Mouse (Mus musculus) right cerebral cortex, postnatal 25 days (tissue): Measurements from ENCODE around the gene Cadm2.

Experiments used
- DNase-seq: peaks from one replicate; pipeline ENCODE4 v3.0.0; 2022

Cadm2 gene

DNA sequence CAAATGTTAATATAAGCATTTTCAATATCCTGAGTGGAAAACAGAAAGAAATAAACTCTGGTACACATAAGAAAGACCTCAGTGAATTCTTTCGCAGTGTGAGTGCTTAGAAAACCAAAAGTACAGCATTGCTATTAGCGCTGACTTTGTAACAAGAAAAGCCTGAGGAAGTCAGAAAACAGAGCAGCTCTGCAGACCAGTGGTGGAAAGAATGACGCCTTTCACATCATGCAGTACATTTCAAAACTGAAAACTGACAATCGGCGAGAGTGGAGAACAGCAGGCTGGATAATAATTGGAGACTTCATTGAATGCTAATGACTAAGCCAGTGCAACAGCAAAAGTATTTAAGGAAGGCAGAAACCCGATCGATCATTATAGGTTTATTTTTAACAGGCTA is 138.2 kb downstream of the Cadm2 start:
- no peak for DNase-seq

DNA sequence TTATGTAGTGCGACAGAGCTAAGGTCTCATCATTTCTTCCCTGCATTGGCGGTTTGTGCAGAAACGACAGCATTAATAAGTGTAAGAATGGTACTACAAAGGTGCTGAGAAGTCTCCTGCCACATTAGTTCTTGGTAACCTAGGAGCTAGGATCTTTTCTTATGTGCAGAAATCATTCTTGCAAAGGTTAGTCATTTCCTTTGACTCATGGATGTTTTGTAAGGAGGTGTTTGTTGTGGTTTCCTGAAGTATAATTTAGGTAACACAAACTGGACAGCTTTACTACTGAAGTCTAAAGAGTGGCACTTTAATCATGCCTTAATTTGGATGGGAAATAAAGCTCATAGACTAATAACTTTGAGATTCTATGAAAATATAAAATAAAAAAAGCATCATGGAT is 153.7 kb downstream of the Cadm2 start:
- no peak for DNase-seq

GRCm38 (mm10) chr16:67436301-67436700 is 184.4 kb downstream of the Cadm2 start:
- no peak for DNase-seq

DNA sequence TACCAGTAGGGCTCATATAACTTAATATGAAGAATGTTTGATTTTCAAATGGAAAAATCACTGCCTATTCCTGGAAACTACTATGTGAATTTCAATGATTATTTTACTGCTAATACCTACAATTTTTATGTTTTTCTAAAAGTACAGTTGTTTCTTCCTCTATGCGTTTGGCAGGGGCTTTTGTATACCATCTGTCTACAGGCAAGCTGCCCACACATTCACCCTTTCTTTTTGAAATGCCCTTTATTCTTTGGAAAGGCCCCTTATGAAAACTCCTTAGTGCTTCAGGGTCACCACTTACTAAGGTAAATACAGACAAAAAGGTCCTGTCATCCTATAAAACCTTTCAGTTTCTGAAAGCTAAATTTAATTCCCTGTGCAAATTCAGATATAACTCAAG is 195.3 kb downstream of the Cadm2 start:
- DNase-seq: no peak

- DNase-seq: no peak
These were observed 209.8 kb downstream of the Cadm2 start for GRCm38 (mm10) chr16:67410926-67411325.

- DNase-seq: no peak
These were observed 210.2 kb downstream of the Cadm2 start for GRCm38 (mm10) chr16:67410482-67410881.

DNA sequence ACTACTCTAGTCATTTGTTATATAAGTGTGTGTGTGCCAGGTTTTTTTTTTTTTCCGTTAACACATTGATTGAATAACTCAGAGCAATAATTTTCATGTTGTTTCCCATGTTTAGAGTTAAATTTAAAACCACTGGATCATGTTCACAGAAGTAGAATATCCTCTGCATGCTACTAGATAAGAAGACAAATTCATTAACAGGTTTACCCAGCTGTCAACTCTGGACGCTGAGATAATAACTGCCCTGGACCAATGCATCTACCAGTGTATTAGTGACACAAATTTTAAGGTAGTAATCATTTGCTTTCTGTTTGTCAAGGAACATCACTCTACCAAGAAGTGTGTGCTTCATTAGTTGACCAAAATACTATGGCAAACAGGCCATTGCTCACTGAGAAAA is 253.0 kb downstream of the Cadm2 start:
- DNase-seq: no peak

DNA sequence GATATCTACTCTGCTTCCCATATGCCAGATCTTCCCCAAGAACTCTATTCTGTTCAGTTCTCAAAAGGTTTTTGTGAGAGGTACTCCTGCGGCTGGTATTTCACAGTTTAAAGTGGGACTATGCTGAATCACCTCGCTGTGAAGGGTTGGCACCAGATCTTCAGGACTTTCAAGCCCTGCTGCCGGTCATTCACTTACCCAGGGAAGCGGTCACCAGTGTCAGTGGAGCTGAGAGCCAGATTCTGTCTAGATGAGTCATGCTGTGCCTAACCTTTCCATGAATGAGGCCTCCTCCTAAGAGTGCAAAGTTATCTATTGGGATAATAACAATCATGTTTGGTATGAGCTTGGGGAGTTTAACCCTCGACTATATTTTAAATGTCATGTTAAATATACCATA is 272.7 kb downstream of the Cadm2 start:
- DNase-seq: no peak

DNA sequence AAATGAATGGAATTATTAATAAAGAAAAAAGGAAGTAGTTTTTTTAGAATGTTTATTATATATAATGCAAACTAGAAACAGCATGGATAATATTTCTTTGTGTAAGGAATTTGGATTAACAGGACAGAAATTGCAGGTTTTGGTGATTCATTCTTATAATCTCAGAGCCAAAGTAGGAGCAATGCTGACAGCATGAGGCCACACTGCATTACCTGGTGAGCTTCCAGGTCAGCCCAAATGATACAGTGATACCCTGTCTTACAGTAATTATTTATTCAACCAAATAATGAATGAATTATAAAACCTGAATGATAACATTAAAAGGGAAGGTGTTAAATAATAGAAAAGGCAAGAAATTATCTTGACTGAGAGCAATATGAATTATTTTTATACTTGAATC is 273.1 kb downstream of the Cadm2 start:
- DNase-seq: no peak

DNA sequence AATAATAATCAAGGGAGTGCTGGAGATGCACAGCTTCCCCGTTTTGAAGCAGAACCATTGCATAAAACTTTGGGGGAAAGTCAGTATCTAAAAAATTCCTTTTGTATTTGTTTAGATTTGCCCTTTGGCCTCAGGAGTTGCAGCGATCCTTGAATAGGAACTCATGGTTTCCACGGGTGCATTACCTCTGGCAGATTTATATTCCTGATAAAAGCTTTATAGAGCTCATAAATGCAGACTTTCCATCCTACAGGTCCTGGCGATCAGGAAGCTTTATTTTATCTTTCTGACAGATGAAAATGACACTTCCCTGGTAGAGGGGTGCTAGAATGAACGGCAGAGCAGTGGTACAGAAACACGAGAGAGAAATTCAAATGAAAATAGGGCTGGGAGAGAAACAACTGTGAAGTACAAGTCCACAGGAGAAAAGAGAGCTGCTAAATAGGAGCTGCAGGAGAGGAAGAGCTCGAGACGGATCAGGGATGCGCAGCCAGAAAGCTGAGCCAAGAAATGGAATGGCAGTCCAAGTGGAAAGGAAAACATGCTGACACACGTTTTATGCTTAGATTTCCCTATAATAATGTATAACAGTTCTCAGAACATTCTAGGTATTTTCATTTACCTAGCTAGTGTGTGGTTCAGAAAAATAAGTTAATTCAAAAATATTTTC is 274.0 kb downstream of the Cadm2 start:
- DNase-seq: no peak

DNA sequence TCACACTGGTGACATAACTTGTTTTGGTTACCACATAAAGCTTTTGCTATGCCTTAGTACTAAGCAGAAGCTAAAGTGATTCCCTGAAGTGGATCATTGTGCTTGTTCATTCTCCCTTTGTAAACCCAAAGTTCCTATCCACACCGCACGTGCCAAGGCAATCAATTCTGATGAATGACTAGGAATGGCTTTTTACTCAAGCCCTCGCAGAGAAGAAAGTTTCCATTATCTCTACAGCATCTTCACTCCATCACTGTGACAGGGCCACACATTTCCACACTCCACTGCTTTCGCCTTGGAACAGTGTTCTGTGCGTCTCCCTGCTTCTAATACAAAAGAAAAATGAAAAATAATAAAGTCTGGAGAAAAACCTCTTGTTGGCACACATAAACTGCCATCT is 276.5 kb downstream of the Cadm2 start:
- DNase-seq: no peak

GRCm38 (mm10) chr16:67311033-67311432 is 309.7 kb downstream of the Cadm2 start:
- no peak for DNase-seq

DNA sequence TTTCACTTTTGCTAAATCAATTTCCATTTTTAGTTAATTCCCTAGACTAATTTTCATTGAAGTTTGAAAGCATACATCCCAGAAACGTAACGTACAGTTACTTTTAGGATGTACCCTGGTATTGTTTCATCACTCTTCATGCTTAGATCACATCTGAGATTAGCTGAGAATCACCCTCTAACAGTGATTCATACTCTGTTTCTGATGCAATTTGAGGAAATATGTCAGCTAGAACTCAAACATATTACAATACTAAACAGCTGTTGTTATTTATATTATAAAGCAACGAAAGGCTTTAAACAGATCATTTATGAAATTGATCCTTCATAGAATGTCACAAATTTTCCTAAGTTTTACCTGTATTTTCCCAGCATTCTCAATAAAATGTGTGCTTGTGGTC is 336.0 kb downstream of the Cadm2 start:
- DNase-seq: no peak

DNA sequence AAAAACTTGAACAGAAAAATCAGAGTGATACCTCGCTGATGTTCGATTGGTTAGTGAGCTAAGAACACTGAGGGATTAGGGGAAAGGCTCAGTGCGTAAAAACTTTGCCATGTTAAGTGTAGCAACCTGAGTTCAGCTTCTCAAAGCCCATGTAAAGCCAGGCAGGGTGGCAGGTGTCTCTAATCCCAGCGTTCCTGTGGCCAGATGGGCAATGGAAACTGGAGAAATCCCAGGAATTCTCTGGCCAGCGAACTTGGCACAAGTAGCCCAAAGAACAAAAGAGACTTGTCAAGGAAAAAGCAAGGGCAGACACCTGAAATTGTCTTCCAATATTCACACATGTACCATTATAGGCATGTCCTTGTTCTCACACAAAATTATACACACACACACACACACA is 377.1 kb downstream of the Cadm2 start:
- DNase-seq: no peak

- DNase-seq: no peak
These were observed 385.8 kb downstream of the Cadm2 start for GRCm38 (mm10) chr16:67234862-67235261.

DNA sequence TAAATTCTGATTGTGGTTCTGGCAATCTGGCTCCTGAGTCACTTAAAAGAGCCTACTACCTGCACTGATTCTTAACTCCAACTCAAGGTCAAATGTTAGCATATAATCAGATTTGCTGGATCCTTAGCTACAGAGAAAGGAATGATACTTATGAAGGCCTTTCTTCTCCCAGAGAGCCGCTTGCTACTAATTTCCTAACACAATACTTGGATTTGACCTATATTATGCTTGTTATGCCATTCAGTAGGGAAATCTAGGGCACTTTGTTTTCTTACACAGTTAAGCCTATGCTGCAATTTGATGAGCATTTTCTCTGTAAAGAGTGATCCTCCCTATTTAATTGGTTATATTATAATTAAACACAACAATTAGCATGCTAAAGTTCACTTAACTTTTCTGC is 394.0 kb downstream of the Cadm2 start:
- no peak for DNase-seq

- DNase-seq: no peak
These were observed 417.4 kb downstream of the Cadm2 start for GRCm38 (mm10) chr16:67203329-67203728.

GRCm38 (mm10) chr16:67192852-67193415 is 427.8 kb downstream of the Cadm2 start:
- no peak for DNase-seq

DNA sequence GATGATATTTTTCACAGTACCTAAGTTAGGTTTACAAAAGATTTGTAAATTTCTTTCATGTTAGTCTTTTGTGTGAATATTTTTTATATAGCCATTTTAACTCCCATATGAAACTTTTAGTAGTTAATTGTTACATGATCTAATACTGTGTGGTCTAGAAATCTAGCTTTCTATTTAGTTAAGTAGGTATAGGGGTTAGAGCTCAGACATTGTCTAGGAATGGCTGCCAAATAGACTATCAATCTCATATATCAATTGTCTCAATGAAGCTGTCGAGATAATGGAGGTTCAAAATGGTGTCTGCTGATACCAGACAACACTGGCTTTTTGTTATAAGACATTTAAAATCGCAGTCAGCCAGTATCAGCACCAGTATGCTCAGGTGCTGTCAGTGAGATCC is 428.3 kb downstream of the Cadm2 start:
- DNase-seq: no peak

DNA sequence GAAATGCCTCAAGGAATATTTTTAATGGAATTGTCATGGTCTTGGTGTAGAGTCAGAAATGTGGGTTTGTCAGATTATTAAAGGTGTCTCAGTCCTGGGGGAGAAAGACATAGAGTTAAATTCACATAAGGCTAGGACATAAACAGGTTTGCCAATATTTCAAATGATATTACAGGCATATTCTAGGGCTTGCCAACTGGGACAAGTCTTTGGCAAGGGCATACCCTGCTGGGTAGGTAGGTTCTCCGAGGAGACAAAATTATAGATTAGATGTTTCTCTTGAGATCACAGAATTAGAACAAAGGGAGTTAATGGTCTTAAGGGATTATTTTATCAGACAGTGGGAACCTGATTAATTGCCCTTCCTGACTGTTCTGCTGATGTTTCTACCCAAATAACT is 434.4 kb downstream of the Cadm2 start:
- no peak for DNase-seq

- DNase-seq: no peak
These were observed 437.8 kb downstream of the Cadm2 start for GRCm38 (mm10) chr16:67182958-67183357.

- DNase-seq: no peak
These were observed 445.3 kb downstream of the Cadm2 start for GRCm38 (mm10) chr16:67175386-67175785.

- DNase-seq: no peak
These were observed 458.4 kb downstream of the Cadm2 start for GRCm38 (mm10) chr16:67162211-67162790.

- DNase-seq: no peak
These were observed 495.9 kb downstream of the Cadm2 start for GRCm38 (mm10) chr16:67124811-67125210.

DNA sequence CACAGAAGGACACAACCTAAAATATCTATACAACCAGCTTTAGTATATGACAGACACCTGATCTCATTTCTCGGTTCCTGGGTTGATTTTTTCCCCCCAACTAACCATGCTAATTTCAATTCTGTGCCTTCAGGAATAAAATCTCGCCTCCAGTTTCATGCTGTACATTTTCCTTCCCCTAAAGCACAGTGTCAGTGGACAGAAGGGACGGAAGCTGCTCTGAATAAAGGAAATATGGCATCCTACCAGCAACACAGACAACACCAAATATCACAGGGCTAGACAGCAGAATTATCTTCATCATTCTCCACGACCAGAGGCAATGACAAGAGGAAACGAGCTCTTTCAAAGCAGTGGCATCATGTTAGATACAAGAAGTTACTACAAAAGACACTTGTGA is 498.2 kb downstream of the Cadm2 start:
- DNase-seq: no peak
